Mouse (Mus musculus) mature B cell (primary cell): ENCODE results near the gene Cog6.
"Not testable (repeated sequence)": the region's sequence is repeated elsewhere in the genome, so short reads cannot be mapped to it uniquely, and the experiment has no call there.

Source experiments
- in situ Hi-C: fragments of 300-500 bp; cut with MboI; formaldehyde crosslinking; loops from 2 replicates; pipeline ENCODE4 v1.14.3; 2019

Gene Cog6

GRCm38 (mm10) chr3:53033448-53033847 is 16.4 kb upstream of the Cog6 start:
- in situ Hi-C loops: loop anchor here (10.0 kb wide), 1 partner anchor 421 kb away; no protein-coding TSS in a partner anchor

GRCm38 (mm10) chr3:53032432-53032831 is 15.4 kb upstream of the Cog6 start:
- in situ Hi-C loops: loop anchor here (10.0 kb wide), 1 partner anchor 422 kb away; no protein-coding TSS in a partner anchor

DNA sequence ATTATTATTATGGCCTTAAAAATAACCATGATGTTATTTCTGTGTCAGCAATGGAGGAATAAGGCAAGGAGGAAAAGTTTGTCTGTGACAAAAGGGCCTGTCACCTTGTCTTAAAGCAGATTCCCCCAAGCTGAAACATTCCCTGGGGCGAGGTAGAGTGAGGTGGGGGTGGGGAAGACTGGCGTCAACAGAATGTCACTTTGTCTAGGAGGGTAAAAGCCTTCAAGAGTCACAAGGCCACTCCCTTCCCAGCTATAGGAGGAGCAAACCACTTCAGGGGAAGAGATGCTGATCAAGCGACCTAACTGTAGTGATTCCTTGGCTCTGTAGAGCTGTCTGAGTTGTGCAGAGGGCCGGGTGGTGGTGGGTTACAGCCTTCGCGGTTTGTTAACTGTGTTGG is 14.5 kb upstream of the Cog6 start:
- in situ Hi-C loops: loop anchor here (10.0 kb wide), 1 partner anchor 423 kb away; no protein-coding TSS in a partner anchor

GRCm38 (mm10) chr3:53029046-53029445 is 12.0 kb upstream of the Cog6 start:
- in situ Hi-C loops: no loop called here

DNA sequence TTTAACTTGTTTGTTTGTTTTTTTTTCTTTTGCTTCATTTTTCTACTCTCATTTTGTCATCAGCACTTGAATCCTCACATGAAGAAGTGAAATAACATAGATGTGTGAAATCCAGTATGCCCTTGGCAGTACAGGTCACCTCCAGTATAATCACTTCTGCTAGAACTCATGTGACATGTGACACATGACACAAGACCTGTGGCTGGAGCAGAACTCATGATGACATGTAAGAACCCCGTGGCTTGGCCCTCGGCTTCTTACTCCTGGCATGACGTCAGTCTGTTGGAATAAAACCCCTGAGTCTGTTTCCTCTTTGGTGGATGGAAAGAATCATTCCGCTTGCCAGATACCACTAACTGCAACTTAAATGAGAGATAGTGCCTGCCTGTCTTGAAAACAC is 10.3 kb upstream of the Cog6 start:
- in situ Hi-C loops: no loop called here

DNA sequence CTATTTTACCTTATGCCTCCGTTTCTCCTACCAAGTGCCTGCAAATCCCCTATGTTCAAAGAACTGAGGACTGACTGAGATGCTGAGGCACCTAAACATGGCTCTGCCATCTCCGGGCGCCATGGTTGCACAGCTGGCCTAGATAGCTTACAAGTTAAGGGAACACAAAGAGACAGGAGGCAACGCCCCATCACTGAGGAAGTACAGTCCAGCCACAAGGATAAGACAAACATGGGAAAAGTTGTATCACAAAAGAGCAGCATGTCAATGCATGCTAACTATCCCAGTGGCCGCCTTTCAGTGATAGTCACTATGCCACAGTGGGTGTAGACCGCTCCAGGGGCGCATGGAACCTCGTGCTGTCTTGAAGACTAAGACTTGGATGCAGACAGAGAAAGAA is 9.6 kb downstream of the Cog6 start:
- in situ Hi-C loops: no loop called here

GRCm38 (mm10) chr3:53004406-53005114 is 12.5 kb downstream of the Cog6 start:
- in situ Hi-C loops: no loop called here

- in situ Hi-C loops: no loop called here
Observed at GRCm38 (mm10) chr3:53002076-53002475, 15.0 kb downstream of the Cog6 start.

DNA sequence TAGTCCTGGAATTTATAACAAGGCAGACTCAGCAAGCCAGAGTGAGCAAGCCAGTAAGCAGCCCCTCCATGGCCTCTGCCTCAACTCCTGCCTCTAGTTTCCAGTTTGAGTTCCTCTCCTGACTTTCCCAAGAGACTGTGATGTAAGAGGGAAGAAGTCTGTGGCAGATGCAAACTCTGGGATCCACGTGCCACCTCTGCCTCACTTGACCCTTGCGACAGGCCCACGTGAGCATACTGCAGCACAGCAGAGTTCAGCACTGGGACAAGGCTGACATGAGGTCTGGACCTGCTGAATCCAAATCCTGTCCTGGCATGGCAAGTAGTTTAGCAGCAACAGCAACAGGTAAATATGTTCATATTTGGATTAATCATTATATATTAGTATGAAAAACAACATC is 17.0 kb downstream of the Cog6 start:
- in situ Hi-C loops: no loop called here

DNA sequence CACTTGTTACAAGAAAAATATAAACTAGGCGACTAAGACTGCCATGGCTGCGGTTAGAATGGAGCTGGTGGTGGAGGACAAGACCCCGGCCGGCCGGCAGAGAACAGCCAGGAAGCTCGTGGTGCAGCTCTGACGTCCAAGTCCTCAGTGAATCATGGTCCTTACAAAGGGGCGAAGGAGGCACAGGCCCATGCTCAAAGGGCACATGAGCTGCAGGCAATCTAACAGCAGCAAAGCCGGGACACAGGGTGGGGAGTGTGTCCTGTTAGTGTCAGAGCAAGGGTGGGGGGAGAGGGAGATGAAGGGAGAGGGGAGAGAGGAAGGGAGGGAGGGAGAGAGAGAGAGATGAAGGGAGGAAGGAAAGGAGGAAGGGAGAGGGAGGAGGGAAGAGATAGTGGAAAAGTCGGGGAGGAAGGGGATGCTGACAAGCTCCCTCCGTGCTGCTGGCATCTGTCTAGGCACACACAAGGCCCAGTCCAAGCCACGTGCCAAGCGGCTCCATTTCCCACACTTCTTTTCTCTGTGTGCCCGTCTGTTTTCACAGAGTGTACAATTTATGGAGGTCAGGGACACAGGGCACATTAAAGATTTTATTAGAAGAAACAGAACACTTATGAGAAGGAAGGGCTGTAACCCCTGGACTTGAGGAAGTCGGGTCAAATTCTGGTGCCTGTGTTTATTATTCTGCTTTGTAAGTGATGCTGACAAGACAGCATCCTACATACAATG is 17.9 kb downstream of the Cog6 start:
- in situ Hi-C loops: no loop called here

- in situ Hi-C loops: no loop called here
Observed at GRCm38 (mm10) chr3:52997381-52997780, 19.7 kb downstream of the Cog6 start.

GRCm38 (mm10) chr3:52996635-52997034 is 20.4 kb downstream of the Cog6 start:
- in situ Hi-C loops: no loop called here

GRCm38 (mm10) chr3:52994666-52995065 is 22.4 kb downstream of the Cog6 start:
- in situ Hi-C loops: no loop called here

DNA sequence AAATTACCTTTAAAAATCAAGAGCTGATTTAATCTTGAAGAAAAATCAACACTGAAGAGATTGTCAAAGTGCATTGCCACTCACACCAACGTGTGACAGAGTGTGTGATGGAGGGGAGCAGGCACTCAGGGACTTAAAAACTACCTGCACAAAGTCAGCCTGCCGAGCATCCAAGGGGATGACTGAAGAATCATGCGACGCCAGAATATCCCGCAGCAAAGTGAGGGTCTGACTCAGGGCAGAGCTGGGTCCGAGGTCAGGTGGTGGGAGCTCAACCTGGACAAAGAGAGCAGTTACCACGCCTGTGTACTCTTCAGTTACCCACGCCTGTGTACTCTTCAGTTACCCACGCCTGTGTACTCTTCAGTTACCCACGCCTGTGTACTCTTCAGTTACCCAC is 23.7 kb downstream of the Cog6 start:
- in situ Hi-C loops: no loop called here

DNA sequence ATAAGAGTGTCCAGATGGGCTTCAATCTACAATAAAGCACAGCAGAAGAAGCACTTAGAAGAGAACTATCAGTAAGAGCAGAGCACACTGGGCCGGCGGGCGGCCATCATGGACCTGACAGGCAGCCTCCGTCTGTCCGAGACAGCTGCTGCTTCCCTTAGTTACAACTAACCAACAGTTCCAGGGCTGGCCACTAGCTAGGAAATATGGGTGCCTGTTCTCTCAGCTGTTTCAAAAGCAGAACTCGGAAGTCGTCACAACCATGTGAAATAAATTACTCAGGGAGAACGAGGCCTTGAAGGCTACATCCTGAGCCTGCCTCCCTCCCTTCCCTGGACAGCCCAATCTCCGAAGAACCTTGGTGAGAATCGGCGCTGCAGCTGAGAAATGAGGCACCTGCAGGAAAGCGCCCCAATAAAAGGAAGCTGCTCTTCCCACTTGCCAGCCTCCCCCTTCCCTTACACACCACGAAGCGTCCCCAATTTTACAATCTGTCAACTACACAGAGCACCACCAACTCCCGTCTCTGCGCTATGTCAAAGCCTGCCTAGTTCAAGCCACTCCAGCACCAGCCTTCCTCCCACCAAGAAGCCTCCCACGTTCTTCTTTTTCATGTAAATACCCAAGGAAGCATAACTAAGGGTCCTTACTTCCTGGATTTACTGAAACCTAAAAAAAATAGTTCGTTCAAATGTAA is 26.8 kb downstream of the Cog6 start:
- in situ Hi-C loops: no loop called here

DNA sequence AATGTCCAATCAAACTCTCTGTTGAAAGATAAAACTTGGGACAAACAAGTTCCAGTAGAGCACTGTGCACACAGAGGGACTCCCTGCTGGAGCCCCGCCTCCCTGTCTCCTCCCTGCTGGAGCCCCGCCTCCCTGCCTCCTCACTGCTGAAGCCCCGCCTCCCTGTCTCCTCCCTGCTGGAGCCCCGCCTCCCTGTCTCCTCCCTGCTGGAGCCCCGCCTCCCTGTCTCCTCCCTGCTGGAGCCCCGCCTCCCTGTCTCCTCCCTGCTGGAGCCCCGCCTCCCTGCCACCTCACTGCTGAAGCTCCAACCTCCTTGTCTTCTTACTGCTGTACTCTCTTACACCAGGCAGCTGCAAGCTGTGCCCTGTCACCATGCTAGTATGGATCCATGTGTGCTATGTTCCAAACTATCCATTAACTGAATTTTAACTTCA is 31.5 kb downstream of the Cog6 start:
- in situ Hi-C loops: not testable (repeated sequence)

- in situ Hi-C loops: no loop called here
Observed at GRCm38 (mm10) chr3:52983772-52984171, 33.3 kb downstream of the Cog6 start.

DNA sequence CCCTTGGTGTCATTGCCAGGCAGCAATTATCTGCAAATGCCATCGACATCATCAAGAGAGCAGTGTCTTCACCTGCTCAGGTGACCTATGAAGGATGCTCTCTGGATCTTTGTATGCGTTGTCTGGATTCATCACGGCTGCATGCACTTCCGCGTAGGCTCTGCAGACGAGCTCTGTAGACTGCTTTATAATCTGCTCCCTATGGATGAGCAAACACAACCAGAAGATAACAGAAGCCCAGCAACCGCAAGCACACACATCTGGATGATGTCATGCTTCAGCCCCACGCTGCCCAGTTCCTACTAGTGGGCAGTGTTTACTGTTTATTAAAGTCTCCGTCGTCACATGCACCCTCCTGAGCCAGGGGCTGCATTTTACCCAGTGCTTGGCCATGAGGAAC is 34.0 kb downstream of the Cog6 start:
- in situ Hi-C loops: no loop called here

GRCm38 (mm10) chr3:52974674-52975556 is 42.1 kb downstream of the Cog6 start:
- in situ Hi-C loops: loop anchor here (5.0 kb wide), 1 partner anchor 718 kb away; no protein-coding TSS in a partner anchor

GRCm38 (mm10) chr3:52972916-52973315 is 44.1 kb downstream of the Cog6 start:
- in situ Hi-C loops: no loop called here

DNA sequence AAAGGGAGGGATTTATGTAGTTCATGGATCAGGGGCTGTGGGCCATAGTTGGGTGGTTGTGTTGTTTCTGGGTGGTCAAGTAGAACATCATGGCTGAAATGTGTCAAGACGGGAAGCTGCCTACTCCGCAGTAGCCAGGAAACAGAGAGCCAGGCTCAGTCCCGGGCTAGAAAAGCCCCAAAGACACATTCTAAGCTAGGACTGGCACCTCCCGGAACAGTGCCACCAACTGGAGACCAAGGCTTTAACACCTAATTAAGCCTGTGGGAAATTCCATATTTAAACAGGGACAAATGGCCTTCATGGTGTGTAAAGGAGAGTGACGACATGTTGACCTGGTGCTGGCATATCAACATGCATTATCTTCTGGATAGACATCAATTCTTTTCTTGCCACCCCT is 50.0 kb downstream of the Cog6 start:
- in situ Hi-C loops: no loop called here

DNA sequence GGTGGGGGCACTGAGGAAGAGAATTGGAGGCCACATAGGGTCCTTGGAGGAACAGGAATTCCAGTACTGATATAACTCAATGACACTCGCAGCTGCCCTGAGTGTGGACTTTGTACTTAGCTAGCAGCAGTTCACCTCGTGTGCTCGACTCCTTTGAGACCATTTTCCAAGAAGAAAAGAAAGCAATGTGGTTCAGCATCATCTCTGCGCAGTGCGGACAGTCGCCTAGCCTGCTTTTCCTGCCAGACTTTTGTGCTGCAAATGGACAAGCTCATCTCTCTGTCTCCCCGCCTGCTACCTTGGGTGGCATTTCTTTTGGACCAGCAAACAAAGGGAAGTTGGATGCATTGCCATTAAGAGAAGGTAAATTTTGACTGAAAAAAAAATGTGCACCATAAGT is 52.8 kb downstream of the Cog6 start:
- in situ Hi-C loops: no loop called here
